Mouse (Mus musculus) hindbrain, postnatal 0 days (tissue): Measurements from ENCODE around the gene Cdc16. TPM values are rescaled to one million over a fixed set of nuclear protein-coding genes. Genes with fewer than 3 reads are reported as not detected.
A peak's percentile ranks its signal among the peaks of the same experiment; 100 is the strongest.

Experiments
- ATAC-seq: fragments of 200-750 bp; cut with Nextera tagmentation; 2 replicates; pipeline ENCODE4 v1.8.0; 2017; ENCODE audit warnings: mild to moderate bottlenecking, moderate TSS enrichment, moderate library complexity
- DNase-seq: peaks from one replicate; pipeline ENCODE4 v3.0.0-alpha.2; 2015; ENCODE audit warnings: low spot score
- H3K27ac ChIP-seq: fragments of 300-500 bp; sonication (generic); 2 replicates; pipeline ENCODE4 v1.5.1; 2014; ENCODE audit warnings: mild to moderate bottlenecking
- H3K27me3 ChIP-seq: fragments of 300-500 bp; sonication (generic); 2 replicates; pipeline ENCODE4 v1.6.1; 2014; ENCODE audit warnings: low read length, mixed read lengths; ENCODE audit not compliant: insufficient read depth
- H3K36me3 ChIP-seq: fragments of 300-500 bp; sonication (generic); 2 replicates; pipeline ENCODE4 v1.6.1; 2014; ENCODE audit warnings: low read length, mixed read lengths; ENCODE audit not compliant: insufficient read depth
- H3K4me1 ChIP-seq: fragments of 300-500 bp; sonication (generic); 2 replicates; pipeline ENCODE4 v1.6.1; 2014; ENCODE audit warnings: antibody characterized with exemption, low read length, mixed read lengths; ENCODE audit not compliant: insufficient read depth
- H3K4me2 ChIP-seq: fragments of 300-500 bp; sonication (generic); 2 replicates; pipeline ENCODE4 v1.6.1; 2014; ENCODE audit warnings: low read depth, mild to moderate bottlenecking, low read length, moderate library complexity, mixed read lengths
- H3K4me3 ChIP-seq: fragments of 300-500 bp; sonication (generic); 2 replicates; pipeline ENCODE4 v1.5.1; 2014; ENCODE audit warnings: low read length
- H3K9ac ChIP-seq: fragments of 300-500 bp; sonication (generic); replicated peaks from 2 replicates; pipeline ENCODE4 v1.6.1; 2014; ENCODE audit warnings: mild to moderate bottlenecking, low read length, moderate library complexity, mixed read lengths
- H3K9me3 ChIP-seq: fragments of 300-500 bp; sonication (generic); 2 replicates; pipeline ENCODE4 v1.6.1; 2016; ENCODE audit warnings: low read length, mixed read lengths
- CTCF ChIP-seq: IDR thresholded peaks from 2 replicates; pipeline ENCODE4 v1.5.1; 2016; ENCODE audit warnings: antibody characterized with exemption, control low read depth, low read depth
- WGBS: fragments of 180-500 bp; shearing (Covaris S2); extraction: QIAGEN DNeasy Blood & Tissue Kit; methylation state at CpG from one replicate; pipeline ENCODE4 v1.1.7; 2014; 5-methylcytosine and 5-hydroxymethylcytosine counted together
- polyA plus RNA-seq: library from polyadenylated mRNA; unstranded; fragments of >200 nt; fragmentation: Nextera tagmentation; extraction: Ambion mirVana; gene quantifications from 2 replicates; pipeline ENCODE4 v1.2.1, GENCODE M21; 2015
- total RNA-seq: library from RNA; depleted of rRNA; stranded (reverse); fragments of >200 nt; gene quantifications from 2 replicates; pipeline ENCODE4 v1.2.3, GENCODE M21; 2014; rRNA removed

Cdc16 gene
- 97.7 and 130 TPM in 2 replicates for total RNA-seq
- 99.9 and 103 TPM in 2 replicates for polyA plus RNA-seq

DNA sequence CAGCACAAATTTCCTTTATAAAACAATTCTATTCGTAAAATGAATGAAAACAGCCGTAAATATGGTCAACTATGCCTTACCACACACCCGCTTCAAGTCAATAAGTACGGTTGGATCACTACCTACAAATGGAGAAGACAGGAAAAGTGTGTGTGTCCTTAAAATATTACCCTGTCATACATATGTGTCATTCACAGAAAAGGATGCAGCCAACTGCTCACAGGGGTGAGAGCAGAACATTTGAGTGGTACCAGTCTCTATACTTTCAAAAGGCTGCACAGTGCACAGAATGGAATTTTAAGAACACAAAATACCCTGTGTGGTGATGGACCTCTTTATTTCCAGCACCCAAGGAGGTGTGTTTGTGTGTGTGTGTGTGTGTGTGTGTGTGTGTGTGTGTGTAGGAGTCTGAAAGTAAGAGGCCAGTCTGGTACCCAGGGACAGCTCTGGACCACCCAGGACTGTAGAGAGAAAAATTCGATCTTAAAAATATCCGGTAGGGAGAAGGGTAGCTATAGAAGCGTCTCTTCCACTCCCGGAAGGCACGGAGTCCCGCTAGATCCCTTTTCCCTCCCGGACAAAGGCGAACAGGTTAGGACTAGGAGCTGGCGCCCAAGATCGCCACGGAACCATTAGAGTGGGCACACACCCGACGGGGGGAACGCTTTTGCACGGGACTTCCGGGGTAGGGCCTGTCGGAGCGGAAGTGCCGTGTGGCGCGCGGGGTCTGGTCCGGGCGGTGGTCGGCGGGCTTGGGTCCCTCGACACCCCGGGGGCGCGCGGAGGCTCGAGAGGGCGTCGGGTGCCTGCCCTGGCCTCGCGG lies at the start of gene Cdc16:
Gene Cdc16 (plus strand): TSS at position 695 of the 823 bp plus-strand sequence.
- DNase-seq (peak; percentile 95), ATAC-seq (peak; percentile 97)
- Histone ChIP-seq H3K9me3 (no peaks in the 10 kb centered on the region), H3K36me3 (peaks cover 9% of the 10 kb centered on the region; the same call in 1 of the 2 replicates), H3K27me3 (no peaks in the 10 kb centered on the region), H3K27ac (peak within 1 kb of the TSS; percentile 89), H3K4me1 (peaks cover 16% of the 10 kb centered on the region), H3K4me3 (peak within 1 kb of the TSS; percentile 100), H3K4me2 (peak within 1 kb of the TSS; percentile 82), H3K9ac (peak within 1 kb of the TSS; percentile 91)
- WGBS: 9% methylated on average over 40 of the region's 40 CpGs
- TF ChIP-seq CTCF: no peak

DNA sequence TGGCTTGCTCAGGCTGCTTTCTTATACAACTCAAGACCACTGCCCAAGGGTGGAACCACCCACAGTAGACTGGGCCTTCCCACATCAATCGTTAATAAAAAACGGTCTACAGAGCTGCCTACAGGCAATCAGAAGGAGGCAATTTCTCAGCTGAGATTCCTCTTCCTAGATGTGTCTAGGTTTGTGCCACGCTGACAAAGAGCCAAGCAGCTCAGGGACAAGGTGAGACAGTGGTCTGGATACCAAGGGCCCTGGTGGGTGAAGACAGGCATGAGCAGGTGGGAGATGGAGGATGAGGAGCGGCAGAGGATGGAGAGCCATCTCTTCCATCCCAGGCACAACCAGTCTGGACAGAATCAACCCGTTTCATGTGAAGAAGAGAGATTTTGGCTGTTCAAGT lies 49.0 kb upstream of the Cdc16 start:
- 97% methylated on average over 5 of the region's 5 CpGs for WGBS
- DNase-seq (no peak), ATAC-seq (no peak)
- Histone ChIP-seq H3K9me3 (no peaks in the 10 kb centered on the region), H3K4me2 (no peak overlapping the region), H3K9ac (no peak overlapping the region), H3K36me3 (no peaks in the 10 kb centered on the region), H3K27me3 (no peaks in the 10 kb centered on the region), H3K4me1 (peaks cover 9% of the 10 kb centered on the region), H3K4me3 (no peak overlapping the region), H3K27ac (no peak overlapping the region)
- no peak for TF ChIP-seq CTCF

DNA sequence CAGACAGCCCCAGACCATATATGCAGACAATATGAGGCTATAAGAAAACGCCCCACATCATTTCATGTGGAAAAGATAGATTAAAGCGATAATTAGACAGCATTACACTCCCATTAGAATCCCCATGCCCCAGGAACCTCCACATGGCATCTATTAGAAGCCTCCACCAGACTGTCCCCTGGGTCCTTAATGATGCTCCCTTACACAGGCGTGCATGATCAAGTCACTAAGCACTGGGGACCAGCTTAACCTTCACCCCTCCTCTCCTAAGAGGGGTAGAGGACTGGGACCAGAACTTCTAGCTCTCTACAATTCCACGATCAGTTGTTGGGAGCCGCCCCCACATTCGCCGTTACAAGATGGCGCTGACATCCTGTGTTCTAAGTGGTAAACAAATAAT lies 38.5 kb upstream of the Cdc16 start:
- Histone ChIP-seq H3K27me3 (no peaks in the 10 kb centered on the region), H3K9ac (no peak overlapping the region), H3K4me1 (no peaks in the 10 kb centered on the region), H3K9me3 (no peaks in the 10 kb centered on the region), H3K36me3 (no peaks in the 10 kb centered on the region), H3K4me2 (no peak overlapping the region), H3K4me3 (no peak overlapping the region), H3K27ac (no peak overlapping the region)
- DNase-seq: no peak
- WGBS: 94% methylated on average over 8 of the region's 8 CpGs
- TF ChIP-seq CTCF: no peak
- ATAC-seq: no peak

DNA sequence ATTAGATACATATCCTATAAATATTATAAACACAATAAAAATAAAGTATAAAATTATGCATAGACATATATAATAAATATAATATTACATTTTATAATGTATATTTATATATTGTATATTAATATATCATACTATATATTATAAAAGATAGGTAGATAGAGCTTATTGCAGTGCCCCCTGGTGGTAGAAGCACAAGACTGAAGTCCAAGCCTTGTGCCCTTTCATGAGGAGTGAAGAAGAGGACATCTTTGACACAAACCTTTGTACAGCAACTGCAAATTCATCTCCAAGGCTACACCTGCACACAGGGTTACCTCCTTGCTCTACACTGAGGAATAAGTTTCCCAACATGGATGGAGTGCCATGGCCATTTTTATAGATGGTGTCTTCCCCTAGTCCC lies 31.8 kb upstream of the Cdc16 start:
- Histone ChIP-seq H3K27me3 (no peaks in the 10 kb centered on the region), H3K9ac (no peak overlapping the region), H3K4me1 (no peaks in the 10 kb centered on the region), H3K9me3 (no peaks in the 10 kb centered on the region), H3K27ac (no peak overlapping the region), H3K4me2 (no peak overlapping the region), H3K4me3 (no peak overlapping the region), H3K36me3 (no peaks in the 10 kb centered on the region)
- peak; percentile 61 for TF ChIP-seq CTCF
- no peak for ATAC-seq
- DNase-seq: peak; percentile 70

DNA sequence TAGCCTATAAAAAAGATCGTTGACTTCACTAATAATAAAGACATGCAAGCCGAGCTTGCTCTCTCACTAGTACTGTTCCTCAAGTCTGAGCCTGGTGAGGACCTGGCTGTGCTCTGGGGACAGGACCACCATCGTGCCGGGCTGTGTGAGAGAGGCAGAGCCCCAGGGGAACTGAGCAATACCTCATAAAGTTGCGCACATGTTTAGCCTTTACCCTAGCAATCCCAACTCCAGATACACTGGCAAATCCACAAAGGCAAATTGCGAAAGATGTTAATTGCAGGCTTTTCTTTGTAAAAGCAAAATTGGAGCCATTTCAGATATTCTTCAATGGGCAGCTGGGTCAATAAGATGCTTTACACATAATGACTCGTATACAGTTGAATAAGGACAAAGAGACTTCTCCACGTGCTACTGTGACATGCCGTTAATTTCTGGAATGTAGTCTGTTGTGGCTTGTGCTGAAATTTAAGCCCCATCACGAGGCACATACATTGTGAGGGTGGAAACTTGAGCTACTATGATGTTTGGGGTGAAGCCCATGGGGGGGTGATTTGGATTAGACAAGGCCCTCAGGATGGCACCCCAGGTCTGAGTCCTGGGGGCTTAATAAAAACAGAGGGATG lies 29.9 kb upstream of the Cdc16 start:
- DNase-seq (no peak), ATAC-seq (no peak)
- 57% methylated on average over 10 of the region's 10 CpGs for WGBS
- H3K27ac ChIP-seq: no peak overlapping the region
- H3K4me2 ChIP-seq: no peak overlapping the region
- no peak overlapping the region for H3K4me3 ChIP-seq
- H3K9ac ChIP-seq: no peak overlapping the region
- no peaks in the 10 kb centered on the region for H3K4me1 ChIP-seq
- H3K27me3 ChIP-seq: no peaks in the 10 kb centered on the region
- no peaks in the 10 kb centered on the region for H3K9me3 ChIP-seq
- no peak for TF ChIP-seq CTCF
- H3K36me3 ChIP-seq: no peaks in the 10 kb centered on the region

DNA sequence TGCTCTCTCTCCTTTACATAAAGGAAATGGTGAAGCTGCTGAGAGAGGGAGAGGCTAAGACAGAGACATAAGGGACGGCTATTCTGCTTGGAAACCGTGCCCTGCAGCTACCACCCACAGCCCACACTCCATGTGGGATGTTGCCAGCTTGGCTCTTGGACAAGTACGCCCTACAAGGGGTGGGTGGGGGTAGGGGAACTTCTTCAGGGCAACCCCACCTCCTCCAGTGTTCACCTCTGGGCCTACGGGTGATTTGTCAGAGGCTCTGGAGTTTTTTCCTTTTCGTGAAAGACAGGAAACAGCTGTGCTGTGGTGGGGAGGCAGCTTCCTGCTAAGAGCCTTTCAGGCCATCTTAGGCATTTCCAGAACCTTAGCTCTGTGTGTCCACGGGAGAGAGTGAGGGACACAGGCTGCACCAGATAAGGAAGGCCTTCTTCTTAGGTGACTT lies 17.1 kb upstream of the Cdc16 start:
- no peak overlapping the region for H3K4me2 ChIP-seq
- no peak overlapping the region for H3K9ac ChIP-seq
- DNase-seq: peak; percentile 18
- 38% methylated on average over 6 of the region's 6 CpGs for WGBS
- no peak overlapping the region for H3K4me3 ChIP-seq
- H3K27me3 ChIP-seq: no peaks in the 10 kb centered on the region
- TF ChIP-seq CTCF: no peak
- H3K36me3 ChIP-seq: no peaks in the 10 kb centered on the region
- no peak overlapping the region for H3K27ac ChIP-seq
- no peaks in the 10 kb centered on the region for H3K4me1 ChIP-seq
- ATAC-seq: 0 out of 2 replicates have a peak, but pooled peaks have one; percentile 45
- no peaks in the 10 kb centered on the region for H3K9me3 ChIP-seq
